Mouse (Mus musculus) G1E (cell line): Measurements from ENCODE around the gene Prkag3.

Experiments used
- CTCF ChIP-seq: IDR thresholded peaks from 2 replicates; pipeline ENCODE4 v1.5.1; 2012; ENCODE audit warnings: low read depth, low read length, inconsistent platforms, mixed read lengths
- GATA1 ChIP-seq: IDR thresholded peaks from 2 replicates; pipeline ENCODE4 v1.6.1; 2012; ENCODE audit warnings: borderline replicate concordance, low read length, inconsistent platforms, mixed read lengths

- TF ChIP-seq GATA1 (no peak), CTCF (no peak)
Observed at GRCm38 (mm10) chr1:74715468-74715867, 33.6 kb downstream of the Prkag3 start.
